Mouse (Mus musculus) thymus, adult 2 months (tissue): Measurements from ENCODE around the gene Cdh23.

ENCODE experiments used
- CTCF ChIP-seq: fragments of 200-500 bp; IDR thresholded peaks from 2 replicates; pipeline ENCODE4 v1.5.1; 2012; ENCODE audit warnings: mild to moderate bottlenecking, control low read depth, low read length, moderate library complexity, borderline replicate concordance; ENCODE audit not compliant: control insufficient read depth, poor library complexity, insufficient read depth; ENCODE audit errors: extremely low read depth
- POLR2A ChIP-seq: fragments of 200-500 bp; IDR thresholded peaks from 2 replicates; pipeline ENCODE4 v1.6.1; 2012; ENCODE audit warnings: mild to moderate bottlenecking, low read length, control low read depth, moderate library complexity; ENCODE audit not compliant: control insufficient read depth, poor library complexity, insufficient read depth; ENCODE audit errors: extremely low read depth

- TF ChIP-seq CTCF, result no peak
- TF ChIP-seq POLR2A, result no peak
These were observed 73.5 kb downstream of the Cdh23 start for GRCm38 (mm10) chr10:60622836-60623235.
